Comparison of ENCODE assay signal across 17 mouse cellular contexts in the genomic region with DNA sequence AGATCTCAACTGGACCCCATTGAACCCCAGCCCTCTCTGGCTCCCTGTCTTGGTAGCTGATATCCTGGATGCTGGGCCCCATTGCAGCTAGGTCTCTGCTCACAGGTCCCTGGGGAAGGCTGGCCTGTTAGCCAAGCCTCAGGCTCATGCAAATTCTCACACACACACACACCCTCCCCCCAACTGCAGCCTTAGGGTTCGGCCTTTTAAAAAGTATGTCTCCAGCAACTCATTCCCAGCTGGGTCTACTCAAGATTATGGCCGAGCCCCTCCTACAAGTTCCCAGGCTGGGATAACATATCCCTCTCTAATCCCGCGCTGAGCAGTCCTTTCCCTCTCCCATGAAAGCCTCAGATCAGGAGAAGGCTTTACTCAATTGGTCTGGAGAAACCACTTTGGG. TPM values are rescaled to one million over a fixed set of nuclear protein-coding genes. Genes with fewer than 3 reads are reported as not detected.
DNase-seq lines count a peak whose midpoint lies in the region; ATAC-seq and TF ChIP-seq lines count a peak whose summit lies in the region.
"Had no signal": no experiment of that assay in that cellular context is flagged by ENCODE, and none has a peak within 500 bp of the region (broad histone marks: within the 10 kb centered on the region; RNA-seq: fewer than 3 reads in every experiment).

No protein-coding gene starts in this region.

- H3K9ac ChIP-seq in intestine, embryonic 14.5 days (ENCODE audit: low read length) = no peak overlapping the region
- no peak overlapping the region for H3K9ac ChIP-seq in intestine, postnatal 0 days (ENCODE audit: low read depth, low read length)
- H3K9ac ChIP-seq in lung, embryonic 14.5 days = no peak overlapping the region
- H3K9ac ChIP-seq in limb, embryonic 14.5 days (ENCODE audit: low read depth, low read length, severe bottlenecking) = peak overlapping the region; percentile 25; the same call in 1 of the 2 replicates
- H3K9ac ChIP-seq: forebrain, embryonic 15.5 days; hindbrain, embryonic 13.5 days; limb, embryonic 15.5 days; midbrain, embryonic 15.5 days had no signal

- no peak overlapping the region for H3K27ac ChIP-seq in intestine, embryonic 14.5 days (ENCODE audit: low read depth)
- no peak overlapping the region for H3K27ac ChIP-seq in intestine, postnatal 0 days (ENCODE audit: low read depth, low read length)
- no peak overlapping the region for H3K27ac ChIP-seq in lung, embryonic 14.5 days (ENCODE audit: low read depth)
- H3K27ac ChIP-seq in limb, embryonic 14.5 days (replicated peaks; ENCODE audit: low read depth, low read length) = no peak overlapping the region
- no peak overlapping the region for H3K27ac ChIP-seq in forebrain, embryonic 10.5 days
- H3K27ac ChIP-seq: forebrain, embryonic 15.5 days; hindbrain, embryonic 13.5 days; limb, embryonic 15.5 days; midbrain, embryonic 15.5 days had no signal

- no peak overlapping the region for H3K4me2 ChIP-seq in intestine, embryonic 14.5 days (ENCODE audit: low read length)
- H3K4me2 ChIP-seq in intestine, postnatal 0 days (replicated peaks; ENCODE audit: low read depth) = no peak overlapping the region
- no peak overlapping the region for H3K4me2 ChIP-seq in lung, embryonic 14.5 days
- no peak overlapping the region for H3K4me2 ChIP-seq in limb, embryonic 14.5 days (replicated peaks; ENCODE audit: low read depth, low read length, severe bottlenecking)
- H3K4me2 ChIP-seq: forebrain, embryonic 15.5 days; hindbrain, embryonic 13.5 days; limb, embryonic 15.5 days; midbrain, embryonic 15.5 days had no signal

- H3K4me3 ChIP-seq in intestine, embryonic 14.5 days (ENCODE audit: low read depth, low read length) = no peak overlapping the region
- H3K4me3 ChIP-seq in intestine, postnatal 0 days (ENCODE audit: low read depth, low read length) = no peak overlapping the region
- H3K4me3 ChIP-seq in lung, embryonic 14.5 days (ENCODE audit: low read depth, low read length) = no peak overlapping the region
- no peak overlapping the region for H3K4me3 ChIP-seq in limb, embryonic 14.5 days (replicated peaks; ENCODE audit: low read length)
- no peak overlapping the region for H3K4me3 ChIP-seq in forebrain, embryonic 10.5 days
- H3K4me3 ChIP-seq: forebrain, embryonic 15.5 days; hindbrain, embryonic 13.5 days; limb, embryonic 15.5 days; midbrain, embryonic 15.5 days had no signal

- ATAC-seq in intestine, embryonic 14.5 days (replicated peaks; ENCODE audit: low FRiP score, low TSS enrichment, low read depth) = 0 out of 2 replicates have a peak, but pooled peaks have one; percentile 32
- ATAC-seq in intestine, postnatal 0 days = no peak
- ATAC-seq in lung, embryonic 14.5 days (ENCODE audit: insufficient read depth) = peak; percentile 31; the same call in 1 of the 2 replicates
- ATAC-seq in limb, embryonic 14.5 days (ENCODE audit: low FRiP score, low read depth) = no peak
- ATAC-seq: forebrain, embryonic 15.5 days; midbrain, embryonic 15.5 days had no signal

- no peaks in the 10 kb centered on the region for H3K36me3 ChIP-seq in intestine, embryonic 14.5 days (ENCODE audit: control insufficient read depth, insufficient read depth, low read length)
- no peaks in the 10 kb centered on the region for H3K36me3 ChIP-seq in intestine, postnatal 0 days (ENCODE audit: control insufficient read depth, insufficient read depth)
- H3K36me3 ChIP-seq in lung, embryonic 14.5 days (ENCODE audit: insufficient read depth) = no peaks in the 10 kb centered on the region
- no peaks in the 10 kb centered on the region for H3K36me3 ChIP-seq in limb, embryonic 14.5 days (ENCODE audit: control insufficient read depth, insufficient read depth, low read length)
- no peaks in the 10 kb centered on the region for H3K36me3 ChIP-seq in forebrain, embryonic 10.5 days (replicated peaks)
- H3K36me3 ChIP-seq: forebrain, embryonic 15.5 days; hindbrain, embryonic 13.5 days; limb, embryonic 15.5 days; midbrain, embryonic 15.5 days had no signal

- no peaks in the 10 kb centered on the region for H3K27me3 ChIP-seq in intestine, embryonic 14.5 days (replicated peaks; ENCODE audit: control insufficient read depth, insufficient read depth, low read length)
- no peaks in the 10 kb centered on the region for H3K27me3 ChIP-seq in intestine, postnatal 0 days (replicated peaks; ENCODE audit: control insufficient read depth, insufficient read depth, low read length)
- H3K27me3 ChIP-seq in lung, embryonic 14.5 days (ENCODE audit: insufficient read depth, low read length) = no peaks in the 10 kb centered on the region
- H3K27me3 ChIP-seq in limb, embryonic 14.5 days (ENCODE audit: control insufficient read depth, insufficient read depth, low read length) = no peaks in the 10 kb centered on the region
- no peaks in the 10 kb centered on the region for H3K27me3 ChIP-seq in forebrain, embryonic 10.5 days (ENCODE audit: poor library complexity, severe bottlenecking)
- H3K27me3 ChIP-seq: forebrain, embryonic 15.5 days; hindbrain, embryonic 13.5 days; limb, embryonic 15.5 days; midbrain, embryonic 15.5 days had no signal

- H3K4me1 ChIP-seq in intestine, embryonic 14.5 days (replicated peaks; ENCODE audit: control insufficient read depth, insufficient read depth, low read length) = no peaks in the 10 kb centered on the region; the same call in 1 of the 2 replicates
- H3K4me1 ChIP-seq in intestine, postnatal 0 days (replicated peaks; ENCODE audit: control insufficient read depth, insufficient read depth, low read length) = no peaks in the 10 kb centered on the region
- no peaks in the 10 kb centered on the region for H3K4me1 ChIP-seq in lung, embryonic 14.5 days (ENCODE audit: insufficient read depth)
- H3K4me1 ChIP-seq in limb, embryonic 14.5 days (ENCODE audit: control insufficient read depth, insufficient read depth, low read length) = peaks cover 17% of the 10 kb centered on the region
- H3K4me1 ChIP-seq in forebrain, embryonic 10.5 days = no peaks in the 10 kb centered on the region
- H3K4me1 ChIP-seq: forebrain, embryonic 15.5 days; hindbrain, embryonic 13.5 days; midbrain, embryonic 15.5 days had no signal

- TF ChIP-seq POLR2A in limb, embryonic 14.5 days (IDR thresholded peaks at IDR 0.05; ENCODE audit: borderline replicate concordance, extremely low read depth, insufficient read depth, insufficient read length) = no peak

- WGBS in intestine, embryonic 14.5 days = 47% methylated on average over 4 of the region's 4 CpGs
- WGBS in intestine, postnatal 0 days = 40% methylated on average over 4 of the region's 4 CpGs
- 47% methylated on average over 4 of the region's 4 CpGs for WGBS in lung, embryonic 14.5 days
- WGBS in limb, embryonic 14.5 days = 40% methylated on average over 4 of the region's 4 CpGs
- WGBS in forebrain, embryonic 10.5 days = 79% methylated on average over 4 of the region's 4 CpGs

- DNase-seq in intestine, embryonic 14.5 days (ENCODE audit: low spot score) = no peak
- peak; percentile 15 for DNase-seq in lung, embryonic 14.5 days
- no peak for DNase-seq in lung, postnatal 10 days
- no peak for DNase-seq in limb, embryonic 14.5 days (ENCODE audit: low spot score)
- no peak for DNase-seq in thymus, postnatal 10 days (ENCODE audit: low spot score in 2 of 2)
- no peak for DNase-seq in forebrain, embryonic 10.5 days (ENCODE audit: extremely low spot score, low spot score)
- DNase-seq: adrenal gland, postnatal 25 days; cerebellum, postnatal 10 days; embryo, embryonic 11 days; layer of hippocampus, postnatal 36 days; lung, adult 2 months had no signal

- no peaks in the 10 kb centered on the region for H3K9me3 ChIP-seq in intestine, embryonic 14.5 days (ENCODE audit: control insufficient read depth, low read length)
- no peaks in the 10 kb centered on the region for H3K9me3 ChIP-seq in intestine, postnatal 0 days (ENCODE audit: control insufficient read depth)
- H3K9me3 ChIP-seq in lung, embryonic 14.5 days (ENCODE audit: low read depth, low read length) = no peaks in the 10 kb centered on the region
- no peaks in the 10 kb centered on the region for H3K9me3 ChIP-seq in limb, embryonic 14.5 days (ENCODE audit: control insufficient read depth, low read length)
- no peaks in the 10 kb centered on the region for H3K9me3 ChIP-seq in forebrain, embryonic 10.5 days
- H3K9me3 ChIP-seq: forebrain, embryonic 15.5 days; hindbrain, embryonic 13.5 days; limb, embryonic 15.5 days; midbrain, embryonic 15.5 days had no signal

- TF ChIP-seq CTCF in intestine, postnatal 0 days (IDR thresholded peaks at IDR 0.05; ENCODE audit: low read depth) = no peak
- no peak for TF ChIP-seq CTCF in lung, embryonic 14.5 days (IDR thresholded peaks at IDR 0.05; ENCODE audit: low read depth)

RNA-seq across cellular contexts. Expression of a gene that starts 8.7 kb away (rescaled TPM):
- polyA plus RNA-seq in intestine, embryonic 14.5 days (2014; fragmentation: Nextera tagmentation; extraction: Ambion mirVana) = not detected in 2 replicates
- not detected in 2 replicates for polyA plus RNA-seq in intestine, postnatal 0 days (2015; fragmentation: Nextera tagmentation; extraction: Ambion mirVana)
- not detected in 2 replicates for polyA plus RNA-seq in lung, embryonic 14.5 days (2014; fragmentation: Nextera tagmentation; extraction: Ambion mirVana)
- not detected in 2 replicates for polyA plus RNA-seq in limb, embryonic 14.5 days (2012; rRNA removed)
- not detected in 2 replicates for polyA plus RNA-seq in limb, embryonic 14.5 days (2014; fragmentation: Nextera tagmentation; extraction: Ambion mirVana)
- polyA plus RNA-seq in forebrain, embryonic 10.5 days (2016; fragmentation: Nextera tagmentation; extraction: Ambion mirVana) = not detected in 2 replicates
- polyA plus RNA-seq: forebrain, embryonic 15.5 days; hindbrain, embryonic 13.5 days; limb, embryonic 15.5 days; lung, adult 2 months; midbrain, embryonic 15.5 days; spleen, adult 2 months had no signal

RNA-seq across cellular contexts. Expression of a gene that starts 13.5 kb away (rescaled TPM):
- polyA plus RNA-seq in intestine, embryonic 14.5 days (2014; fragmentation: Nextera tagmentation; extraction: Ambion mirVana) = 3.7 and 3.9 TPM in 2 replicates
- polyA plus RNA-seq in intestine, postnatal 0 days (2015; fragmentation: Nextera tagmentation; extraction: Ambion mirVana) = 0.53 and 0.88 TPM in 2 replicates
- polyA plus RNA-seq in lung, embryonic 14.5 days (2014; fragmentation: Nextera tagmentation; extraction: Ambion mirVana) = 4.3 and 4.8 TPM in 2 replicates
- 7.3 and 7.7 TPM in 2 replicates for polyA plus RNA-seq in limb, embryonic 14.5 days (2012; rRNA removed)
- polyA plus RNA-seq in limb, embryonic 14.5 days (2014; fragmentation: Nextera tagmentation; extraction: Ambion mirVana) = 3.2 and 3.4 TPM in 2 replicates
- polyA plus RNA-seq in forebrain, embryonic 10.5 days (2016; fragmentation: Nextera tagmentation; extraction: Ambion mirVana) = 5.0 and 5.2 TPM in 2 replicates

RNA-seq across cellular contexts. Expression of a gene that starts 15.7 kb away (rescaled TPM):
- not detected in 2 replicates for polyA plus RNA-seq in intestine, embryonic 14.5 days (2014; fragmentation: Nextera tagmentation; extraction: Ambion mirVana)
- polyA plus RNA-seq in intestine, postnatal 0 days (2015; fragmentation: Nextera tagmentation; extraction: Ambion mirVana) = not detected in 2 replicates
- not detected in 2 replicates for polyA plus RNA-seq in lung, embryonic 14.5 days (2014; fragmentation: Nextera tagmentation; extraction: Ambion mirVana)
- not detected in 2 replicates for polyA plus RNA-seq in limb, embryonic 14.5 days (2012; rRNA removed)
- not detected in 2 replicates for polyA plus RNA-seq in limb, embryonic 14.5 days (2014; fragmentation: Nextera tagmentation; extraction: Ambion mirVana)
- polyA plus RNA-seq in forebrain, embryonic 10.5 days (2016; fragmentation: Nextera tagmentation; extraction: Ambion mirVana) = not detected in 2 replicates
- polyA plus RNA-seq: forebrain, embryonic 15.5 days; hindbrain, embryonic 13.5 days had no signal

RNA-seq across cellular contexts. Expression of a gene that starts 25.5 kb away (rescaled TPM):
- not detected in 2 replicates for polyA plus RNA-seq in intestine, embryonic 14.5 days (2014; fragmentation: Nextera tagmentation; extraction: Ambion mirVana)
- not detected in 2 replicates for polyA plus RNA-seq in intestine, postnatal 0 days (2015; fragmentation: Nextera tagmentation; extraction: Ambion mirVana)
- polyA plus RNA-seq in lung, embryonic 14.5 days (2014; fragmentation: Nextera tagmentation; extraction: Ambion mirVana) = not detected in 2 replicates
- not detected in 2 replicates for polyA plus RNA-seq in limb, embryonic 14.5 days (2012; rRNA removed)
- polyA plus RNA-seq in limb, embryonic 14.5 days (2014; fragmentation: Nextera tagmentation; extraction: Ambion mirVana) = not detected in 2 replicates
- not detected in 2 replicates for polyA plus RNA-seq in forebrain, embryonic 10.5 days (2016; fragmentation: Nextera tagmentation; extraction: Ambion mirVana)
- polyA plus RNA-seq: forebrain, embryonic 15.5 days; hindbrain, embryonic 13.5 days; limb, embryonic 15.5 days; midbrain, embryonic 15.5 days; spleen, adult 2 months had no signal

RNA-seq across cellular contexts. Expression of a gene that starts 30.7 kb away (rescaled TPM):
- polyA plus RNA-seq in intestine, embryonic 14.5 days (2014; fragmentation: Nextera tagmentation; extraction: Ambion mirVana) = not detected in 2 replicates
- polyA plus RNA-seq in intestine, postnatal 0 days (2015; fragmentation: Nextera tagmentation; extraction: Ambion mirVana) = not detected in 2 replicates
- polyA plus RNA-seq in lung, embryonic 14.5 days (2014; fragmentation: Nextera tagmentation; extraction: Ambion mirVana) = not detected in 2 replicates
- not detected in 2 replicates for polyA plus RNA-seq in limb, embryonic 14.5 days (2012; rRNA removed)
- polyA plus RNA-seq in limb, embryonic 14.5 days (2014; fragmentation: Nextera tagmentation; extraction: Ambion mirVana) = not detected in 2 replicates
- polyA plus RNA-seq in forebrain, embryonic 10.5 days (2016; fragmentation: Nextera tagmentation; extraction: Ambion mirVana) = not detected in 2 replicates
- polyA plus RNA-seq: forebrain, embryonic 15.5 days; hindbrain, embryonic 13.5 days; limb, embryonic 15.5 days; lung, adult 2 months; midbrain, embryonic 15.5 days; spleen, adult 2 months had no signal

Comparison
In these comparisons a context has a peak if more than half of its experiments do, and no peak if none do; other contexts are left out.
1. ATAC-seq: peak in intestine, embryonic 14.5 days (single experiment) and lung, embryonic 14.5 days (single experiment); none in intestine, postnatal 0 days (single experiment) and limb, embryonic 14.5 days (single experiment).